25 mouse cellular contexts compared by ENCODE assay signal in genomic region chr8:92095276-92095675, GRCm38 (mm10).
DNase-seq lines count a peak whose midpoint lies in the region; ATAC-seq and TF ChIP-seq lines count a peak whose summit lies in the region.
"Had no signal": no experiment of that assay in that cellular context is flagged by ENCODE, and none has a peak within 500 bp of the region (broad histone marks: within the 10 kb centered on the region; RNA-seq: fewer than 3 reads in every experiment).

No protein-coding gene starts in this region.

- no peak for TF ChIP-seq POLR2A in brain, embryonic 14.5 days (IDR thresholded peaks at IDR 0.05; ENCODE audit: borderline replicate concordance, extremely low read depth, insufficient read depth, insufficient read length, poor library complexity, severe bottlenecking)

- no peaks in the 10 kb centered on the region for H3K27me3 ChIP-seq in hindbrain, embryonic 11.5 days (ENCODE audit: control insufficient read depth, insufficient read depth, low read length)
- H3K27me3 ChIP-seq in hindbrain, embryonic 10.5 days (ENCODE audit: insufficient read depth, poor library complexity, severe bottlenecking): peaks cover 24% of the 10 kb centered on the region
- peaks cover 7% of the 10 kb centered on the region for H3K27me3 ChIP-seq in hindbrain, embryonic 14.5 days (ENCODE audit: control insufficient read depth, insufficient read depth, low read length)
- H3K27me3 ChIP-seq in midbrain, embryonic 14.5 days (ENCODE audit: control insufficient read depth, insufficient read depth, low read length): no peaks in the 10 kb centered on the region
- H3K27me3 ChIP-seq: embryonic facial prominence, embryonic 13.5 days; intestine, embryonic 15.5 days had no signal

- ATAC-seq in hindbrain, embryonic 11.5 days (ENCODE audit: low FRiP score): no peak
- no peak for ATAC-seq in hindbrain, embryonic 14.5 days (ENCODE audit: low FRiP score)
- no peak for ATAC-seq in midbrain, embryonic 14.5 days (ENCODE audit: low FRiP score, low TSS enrichment)
- ATAC-seq: intestine, embryonic 15.5 days; Patski had no signal

- no peaks in the 10 kb centered on the region for H3K36me3 ChIP-seq in hindbrain, embryonic 11.5 days (ENCODE audit: control insufficient read depth, insufficient read depth, low read length)
- no peaks in the 10 kb centered on the region for H3K36me3 ChIP-seq in hindbrain, embryonic 10.5 days
- H3K36me3 ChIP-seq in hindbrain, embryonic 14.5 days (replicated peaks; ENCODE audit: control insufficient read depth, insufficient read depth): no peaks in the 10 kb centered on the region
- no peaks in the 10 kb centered on the region for H3K36me3 ChIP-seq in midbrain, embryonic 14.5 days (ENCODE audit: control insufficient read depth, insufficient read depth, low read length)
- H3K36me3 ChIP-seq: embryonic facial prominence, embryonic 13.5 days; forebrain, embryonic 10.5 days; heart, embryonic 13.5 days; intestine, embryonic 15.5 days; limb, embryonic 13.5 days; lung, embryonic 15.5 days had no signal

- 45% methylated on average over 12 of the region's 12 CpGs for WGBS in hindbrain, embryonic 11.5 days
- WGBS in hindbrain, embryonic 10.5 days: 46% methylated on average over 12 of the region's 12 CpGs
- WGBS in hindbrain, embryonic 14.5 days: 19% methylated on average over 12 of the region's 12 CpGs
- WGBS in midbrain, embryonic 14.5 days: 11% methylated on average over 12 of the region's 12 CpGs

- no peak for TF ChIP-seq CTCF in brain, embryonic 14.5 days (IDR thresholded peaks at IDR 0.05; ENCODE audit: borderline replicate concordance, extremely low read depth, insufficient read depth, insufficient read length)

- no peak overlapping the region for H3K27ac ChIP-seq in hindbrain, embryonic 11.5 days (ENCODE audit: low read depth, low read length)
- no peak overlapping the region for H3K27ac ChIP-seq in hindbrain, embryonic 10.5 days
- no peak overlapping the region for H3K27ac ChIP-seq in hindbrain, embryonic 14.5 days
- H3K27ac ChIP-seq in midbrain, embryonic 14.5 days (replicated peaks; ENCODE audit: low read depth, low read length): no peak overlapping the region
- H3K27ac ChIP-seq: embryonic facial prominence, embryonic 13.5 days; forebrain, embryonic 10.5 days; gastrocnemius, adult 2 months; heart, adult 2 months; heart, embryonic 13.5 days; intestine, embryonic 15.5 days; limb, embryonic 13.5 days; lung, embryonic 15.5 days had no signal

- no peak overlapping the region for H3K4me3 ChIP-seq in hindbrain, embryonic 11.5 days (ENCODE audit: low read depth, low read length)
- no peak overlapping the region for H3K4me3 ChIP-seq in hindbrain, embryonic 10.5 days
- no peak overlapping the region for H3K4me3 ChIP-seq in hindbrain, embryonic 14.5 days (replicated peaks; ENCODE audit: low read length)
- H3K4me3 ChIP-seq in midbrain, embryonic 14.5 days (replicated peaks; ENCODE audit: low read depth, low read length): no peak overlapping the region
- H3K4me3 ChIP-seq: embryonic facial prominence, embryonic 13.5 days; forebrain, embryonic 10.5 days; gastrocnemius, adult 2 months; heart, adult 2 months; heart, embryonic 13.5 days; intestine, embryonic 15.5 days; limb, embryonic 13.5 days; lung, embryonic 15.5 days had no signal

- no peaks in the 10 kb centered on the region for H3K9me3 ChIP-seq in hindbrain, embryonic 11.5 days (ENCODE audit: control insufficient read depth, low read length)
- H3K9me3 ChIP-seq in hindbrain, embryonic 10.5 days: no peaks in the 10 kb centered on the region
- H3K9me3 ChIP-seq in hindbrain, embryonic 14.5 days (ENCODE audit: control insufficient read depth, low read length): no peaks in the 10 kb centered on the region
- H3K9me3 ChIP-seq in midbrain, embryonic 14.5 days (ENCODE audit: control insufficient read depth, low read length): no peaks in the 10 kb centered on the region
- H3K9me3 ChIP-seq: embryonic facial prominence, embryonic 13.5 days; forebrain, embryonic 10.5 days; heart, embryonic 13.5 days; intestine, embryonic 15.5 days; limb, embryonic 13.5 days; lung, embryonic 15.5 days had no signal

- peak; percentile 27 for DNase-seq in hindbrain, embryonic 11.5 days (ENCODE audit: low spot score)
- DNase-seq in hindbrain, embryonic 10.5 days (ENCODE audit: low spot score): no peak
- peak; percentile 68 for DNase-seq in brain, embryonic 14.5 days (ENCODE audit: low read depth)
- no peak for DNase-seq in hindbrain, embryonic 14.5 days (ENCODE audit: low spot score)
- peak; percentile 71 for DNase-seq in midbrain, embryonic 14.5 days
- no peak for DNase-seq in urinary bladder, postnatal 25 days (ENCODE audit: low spot score)
- no peak for DNase-seq in adrenal gland, adult 8-10 months
- DNase-seq in gastrocnemius, postnatal 25 days: no peak
- DNase-seq: adrenal gland, postnatal 14 days; cerebellum, adult 18-20 months; cerebellum, postnatal 10 days; gastrocnemius, adult 2 months; heart, adult 2 months; heart, postnatal 10 days; kidney, adult 2 months; thymus, adult 2 months; thymus, postnatal 36 days had no signal

- no peak overlapping the region for H3K4me2 ChIP-seq in hindbrain, embryonic 11.5 days (replicated peaks; ENCODE audit: low read depth, low read length)
- 0 out of 2 replicates have a peak overlapping the region, but pooled peaks have one; percentile 13 for H3K4me2 ChIP-seq in hindbrain, embryonic 14.5 days (replicated peaks)
- peak overlapping the region; percentile 30 for H3K4me2 ChIP-seq in midbrain, embryonic 14.5 days (ENCODE audit: low read length)
- H3K4me2 ChIP-seq: embryonic facial prominence, embryonic 13.5 days; heart, embryonic 13.5 days; intestine, embryonic 15.5 days; limb, embryonic 13.5 days; liver, embryonic 11.5 days; lung, embryonic 15.5 days had no signal

- no peaks in the 10 kb centered on the region for H3K4me1 ChIP-seq in hindbrain, embryonic 11.5 days (replicated peaks; ENCODE audit: control insufficient read depth, insufficient read depth, low read length)
- H3K4me1 ChIP-seq in hindbrain, embryonic 10.5 days (replicated peaks): peaks cover 13% of the 10 kb centered on the region; the same call in 1 of the 2 replicates
- 0 out of 2 replicates have a peak, but pooled peaks cover 6% of the 10 kb centered on the region for H3K4me1 ChIP-seq in hindbrain, embryonic 14.5 days (replicated peaks; ENCODE audit: control insufficient read depth, insufficient read depth, low read length)
- H3K4me1 ChIP-seq in midbrain, embryonic 14.5 days (ENCODE audit: control insufficient read depth, insufficient read depth, low read length): peaks cover 9% of the 10 kb centered on the region
- H3K4me1 ChIP-seq: embryonic facial prominence, embryonic 13.5 days; heart, embryonic 13.5 days; intestine, embryonic 15.5 days; limb, embryonic 13.5 days had no signal

- H3K9ac ChIP-seq in hindbrain, embryonic 11.5 days (ENCODE audit: low read depth, low read length): no peak overlapping the region
- no peak overlapping the region for H3K9ac ChIP-seq in hindbrain, embryonic 14.5 days
- no peak overlapping the region; the same call in 1 of the 2 replicates for H3K9ac ChIP-seq in midbrain, embryonic 14.5 days (replicated peaks; ENCODE audit: low read length)
- H3K9ac ChIP-seq: embryonic facial prominence, embryonic 13.5 days; heart, embryonic 13.5 days; intestine, embryonic 15.5 days; limb, embryonic 13.5 days; lung, embryonic 15.5 days had no signal

Comparison
In these comparisons a context has a peak if more than half of its experiments do, and no peak if none do; other contexts are left out.
1. DNase-seq: peak in hindbrain, embryonic 11.5 days (single experiment), brain, embryonic 14.5 days (single experiment) and midbrain, embryonic 14.5 days (single experiment); none in hindbrain, embryonic 10.5 days (single experiment), hindbrain, embryonic 14.5 days (single experiment), urinary bladder, postnatal 25 days (single experiment), adrenal gland, adult 8-10 months (single experiment) and gastrocnemius, postnatal 25 days (single experiment).